Mouse (Mus musculus): ENCODE results near the gene Gm20741.

DNA sequence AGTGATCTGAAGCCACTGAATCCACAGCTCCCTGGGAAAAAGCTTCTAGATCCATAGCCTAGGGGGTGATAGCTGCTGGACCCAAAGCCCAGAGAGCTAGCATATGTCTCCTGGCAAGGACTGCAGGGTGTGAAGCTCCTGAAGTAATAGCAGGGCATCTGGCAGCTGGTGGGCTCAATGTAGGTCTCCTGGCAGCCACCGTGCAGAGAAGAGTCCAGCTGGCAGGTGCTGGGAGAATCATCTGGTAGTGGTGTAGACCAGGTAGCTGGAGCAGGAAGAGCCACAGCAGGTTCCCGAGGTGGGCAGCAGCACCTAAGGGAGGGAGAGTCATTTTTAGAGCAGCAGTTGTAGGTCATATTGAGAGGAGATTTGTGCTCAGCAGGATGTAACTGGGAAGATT lies at the start of gene Gm20741:
- TF ChIP-seq CTCF (IDR thresholded peaks at IDR 0.05; ENCODE audit: low read depth) (no peak), EP300 (IDR thresholded peaks at IDR 0.05; ENCODE audit: low read depth) (no peak)

Measured in heart, postnatal 0 days (tissue).